Mouse (Mus musculus) forebrain, postnatal 0 days (tissue): ENCODE measurements around the gene Maoa. TPM values are rescaled to one million over a fixed set of nuclear protein-coding genes. Genes with fewer than 3 reads are reported as not detected.

Experiments used
- ATAC-seq: fragments of 200-750 bp; cut with Nextera tagmentation; 2 replicates; pipeline ENCODE4 v1.8.0; 2017; ENCODE audit warnings: mild to moderate bottlenecking, moderate library complexity
- DNase-seq: peaks from one replicate; pipeline ENCODE4 v3.0.0-alpha.2; 2015
- H3K27ac ChIP-seq: fragments of 300-500 bp; sonication (generic); 2 replicates; pipeline ENCODE4 v1.5.1; 2014; ENCODE audit warnings: low read depth, mild to moderate bottlenecking, antibody characterized with exemption, low read length, moderate library complexity, mixed read lengths
- H3K27me3 ChIP-seq: fragments of 300-500 bp; sonication (generic); 2 replicates; pipeline ENCODE4 v1.6.1; 2014; ENCODE audit warnings: mild to moderate bottlenecking, low read length, mixed read lengths; ENCODE audit not compliant: insufficient read depth
- H3K36me3 ChIP-seq: fragments of 300-500 bp; sonication (generic); 2 replicates; pipeline ENCODE4 v1.6.1; 2014; ENCODE audit warnings: mild to moderate bottlenecking, moderate library complexity; ENCODE audit not compliant: insufficient read depth
- H3K4me1 ChIP-seq: fragments of 300-500 bp; sonication (generic); 2 replicates; pipeline ENCODE4 v1.6.1; 2014; ENCODE audit warnings: antibody characterized with exemption; ENCODE audit not compliant: insufficient read depth
- H3K4me2 ChIP-seq: fragments of 300-500 bp; sonication (generic); 2 replicates; pipeline ENCODE4 v1.6.1; 2014; ENCODE audit warnings: low read depth, mild to moderate bottlenecking, moderate library complexity
- H3K4me3 ChIP-seq: fragments of 300-500 bp; sonication (generic); 2 replicates; pipeline ENCODE4 v1.5.1; 2014; ENCODE audit warnings: low read depth, low read length, mixed read lengths
- H3K9ac ChIP-seq: fragments of 300-500 bp; sonication (generic); 2 replicates; pipeline ENCODE4 v1.6.1; 2014; ENCODE audit warnings: mild to moderate bottlenecking
- H3K9me3 ChIP-seq: fragments of 300-500 bp; sonication (generic); 2 replicates; pipeline ENCODE4 v1.6.1; 2016; ENCODE audit warnings: low read length
- CTCF ChIP-seq: sonication (generic); IDR thresholded peaks from 2 replicates; pipeline ENCODE4 v1.5.1; 2016; ENCODE audit warnings: antibody characterized with exemption, control low read depth, low read depth
- WGBS: fragments of 180-500 bp; shearing (Covaris S2); extraction: QIAGEN DNeasy Blood & Tissue Kit; methylation state at CpG from one replicate; pipeline ENCODE4 v1.1.7; 2014; 5-methylcytosine and 5-hydroxymethylcytosine counted together
- polyA plus RNA-seq: library from polyadenylated mRNA; unstranded; fragments of >200 nt; fragmentation: Nextera tagmentation; extraction: Ambion mirVana; gene quantifications from 2 replicates; pipeline ENCODE4 v1.2.1, GENCODE M21; 2015
- total RNA-seq: library from RNA; depleted of rRNA; stranded (reverse); fragments of >200 nt; gene quantifications from 2 replicates; pipeline ENCODE4 v1.2.3, GENCODE M21; 2014; rRNA removed

The Maoa gene
- 28.5 and 33.9 TPM in 2 replicates for total RNA-seq
- 18.0 and 21.7 TPM in 2 replicates for polyA plus RNA-seq

- ATAC-seq = peak; percentile 87
- H3K36me3 ChIP-seq = no peaks in the 10 kb centered on the region
- H3K4me3 ChIP-seq = peak within 1 kb of the TSS; percentile 47
- H3K4me1 ChIP-seq = no peaks in the 10 kb centered on the region
- 0 out of 2 replicates have a peak, but pooled peaks have one; percentile 11 for TF ChIP-seq CTCF
- H3K9me3 ChIP-seq = no peaks in the 10 kb centered on the region
- no peaks in the 10 kb centered on the region for H3K27me3 ChIP-seq
- H3K27ac ChIP-seq = peak within 1 kb of the TSS; percentile 90
- peak; percentile 85 for DNase-seq
- H3K4me2 ChIP-seq = peak within 1 kb of the TSS; percentile 60
- peak within 1 kb of the TSS; percentile 64 for H3K9ac ChIP-seq
- 22% methylated on average over 33 of the region's 33 CpGs for WGBS
These were observed at the start of gene Maoa for GRCm38 (mm10) chrX:16619034-16619929. Maoa (plus strand) TSS chrX:16619698.

- Histone ChIP-seq H3K27me3 (no peaks in the 10 kb centered on the region), H3K4me3 (peak overlapping the region; percentile 47), H3K36me3 (no peaks in the 10 kb centered on the region), H3K27ac (peak overlapping the region; percentile 90), H3K4me2 (peak overlapping the region; percentile 60), H3K4me1 (no peaks in the 10 kb centered on the region), H3K9me3 (no peaks in the 10 kb centered on the region), H3K9ac (peak overlapping the region; percentile 64)
- no peak for TF ChIP-seq CTCF
- peak; percentile 92 for ATAC-seq
- DNase-seq = peak; percentile 93
- 21% methylated on average over 60 of the region's 60 CpGs for WGBS
These were observed 1.1 kb upstream of the Maoa start for GRCm38 (mm10) chrX:16618225-16619033.

DNA sequence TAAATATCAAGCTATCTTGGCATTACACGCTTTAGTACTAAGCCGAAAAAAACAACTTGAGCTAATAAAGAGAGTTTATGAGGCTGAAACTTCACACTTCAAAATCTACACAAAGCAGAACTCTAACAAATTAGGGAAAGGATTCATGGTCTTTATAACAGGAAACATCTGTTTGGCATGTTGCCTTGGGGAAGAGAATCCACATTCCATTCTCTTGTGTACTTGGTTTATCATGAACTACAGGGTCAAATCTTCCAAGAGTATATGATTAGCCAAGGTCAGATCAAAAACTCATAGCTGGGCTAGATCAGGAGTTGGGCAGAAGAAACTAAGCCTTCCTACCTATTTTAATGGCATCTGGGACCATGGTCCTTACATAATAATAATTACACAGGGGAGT is 37.0 kb downstream of the Maoa start:
- no peak overlapping the region for H3K4me3 ChIP-seq
- no peaks in the 10 kb centered on the region for H3K9me3 ChIP-seq
- no peaks in the 10 kb centered on the region for H3K27me3 ChIP-seq
- H3K36me3 ChIP-seq = no peaks in the 10 kb centered on the region
- no peak overlapping the region for H3K27ac ChIP-seq
- ATAC-seq = no peak
- H3K4me2 ChIP-seq = no peak overlapping the region
- H3K9ac ChIP-seq = no peak overlapping the region
- TF ChIP-seq CTCF = no peak
- H3K4me1 ChIP-seq = no peaks in the 10 kb centered on the region
- DNase-seq = no peak
- 85% methylated on average over 2 of the region's 2 CpGs for WGBS

GRCm38 (mm10) chrX:16706094-16706493 is 86.6 kb downstream of the Maoa start:
- H3K9me3 ChIP-seq = no peaks in the 10 kb centered on the region
- no peak overlapping the region for H3K4me3 ChIP-seq
- no peak for TF ChIP-seq CTCF
- H3K27me3 ChIP-seq = no peaks in the 10 kb centered on the region
- H3K36me3 ChIP-seq = no peaks in the 10 kb centered on the region
- H3K27ac ChIP-seq = no peak overlapping the region
- no peaks in the 10 kb centered on the region for H3K4me1 ChIP-seq
- no peak overlapping the region for H3K4me2 ChIP-seq
- 86% methylated on average over 1 of the region's 1 CpGs for WGBS
- DNase-seq (no peak), ATAC-seq (no peak)
- H3K9ac ChIP-seq = no peak overlapping the region

DNA sequence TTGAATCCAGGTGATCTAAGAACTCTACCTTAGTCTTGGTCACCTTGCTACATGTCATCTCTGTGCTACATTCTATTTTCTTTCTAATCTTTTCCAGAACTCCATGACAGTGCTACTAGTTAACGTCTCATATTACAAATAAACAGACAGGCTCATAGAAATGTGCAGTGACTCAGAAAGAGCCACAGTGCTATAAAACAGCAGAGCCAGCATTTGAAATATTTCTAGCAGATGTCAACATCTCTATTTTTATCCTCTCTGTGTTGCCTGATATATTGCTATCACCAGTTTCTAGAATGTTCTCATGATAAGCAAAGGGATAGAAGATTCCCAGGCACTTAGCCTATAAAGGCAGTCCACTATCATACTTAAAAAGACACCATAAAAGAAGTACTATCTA is 94.5 kb downstream of the Maoa start:
- no peak overlapping the region for H3K27ac ChIP-seq
- ATAC-seq (no peak), DNase-seq (no peak)
- no peak overlapping the region for H3K4me3 ChIP-seq
- H3K36me3 ChIP-seq = no peaks in the 10 kb centered on the region
- H3K9ac ChIP-seq = no peak overlapping the region
- no peaks in the 10 kb centered on the region for H3K27me3 ChIP-seq
- no peaks in the 10 kb centered on the region for H3K4me1 ChIP-seq
- TF ChIP-seq CTCF = no peak
- H3K9me3 ChIP-seq = no peaks in the 10 kb centered on the region
- 88% methylated on average over 1 of the region's 1 CpGs for WGBS
- no peak overlapping the region for H3K4me2 ChIP-seq

Other genes starting within 250 kb of the Maoa start
- gene Cypt1, start 96.8 kb upstream of the Maoa start, total RNA-seq = not detected in 2 replicates
- gene Cypt1, start 96.8 kb upstream of the Maoa start, polyA plus RNA-seq = not detected in 2 replicates
- 2.4 and 2.5 TPM in 2 replicates for gene Maob, start 197.7 kb downstream of the Maoa start, total RNA-seq
- 5.1 and 6.0 TPM in 2 replicates for gene Maob, start 197.7 kb downstream of the Maoa start, polyA plus RNA-seq